Mouse (Mus musculus) C2C12 (cell line): ENCODE measurements at regions not wholly inside any gene's neighbourhood (a gene's known extent, or its start where the extent isn't known, plus 50 kb on each side); places are given as distances from the start of the nearest gene placed in this dataset.

Experiments
- H3K27me3 ChIP-seq: one replicate; pipeline ENCODE4 v1.6.1; 2011; ENCODE audit not compliant: control insufficient read depth, insufficient read depth, insufficient read length
- H3K36me3 ChIP-seq: one replicate; pipeline ENCODE4 v1.6.1; 2011; ENCODE audit not compliant: control insufficient read depth, insufficient read depth
- H3K4me3 ChIP-seq: one replicate; pipeline ENCODE4 v1.5.1; 2011; ENCODE audit warnings: mild to moderate bottlenecking, control low read depth; ENCODE audit not compliant: poor library complexity, insufficient read depth, severe bottlenecking
- H3K79me2 ChIP-seq: one replicate; pipeline ENCODE4 v1.6.1; 2011; ENCODE audit not compliant: control insufficient read depth, insufficient read depth
- H3K79me3 ChIP-seq: one replicate; pipeline ENCODE4 v1.6.1; 2011; ENCODE audit warnings: low read depth, control low read depth
- H3ac ChIP-seq: one replicate; pipeline ENCODE3; 2011; ENCODE audit warnings: low read depth; ENCODE audit not compliant: control insufficient read depth, insufficient read length
- CEBPB ChIP-seq: IDR thresholded peaks from one replicate; pipeline ENCODE4 v1.6.1; 2011; ENCODE audit warnings: low read depth, mild to moderate bottlenecking, control low read depth, moderate library complexity
- CTCF ChIP-seq: IDR thresholded peaks from one replicate; pipeline ENCODE4 v1.5.1; 2011; ENCODE audit not compliant: control insufficient read depth, insufficient read depth, insufficient read length
- FOSL1 ChIP-seq: IDR thresholded peaks from one replicate; pipeline ENCODE4 v1.8.0; 2011; ENCODE audit warnings: mild to moderate bottlenecking, low read length; ENCODE audit not compliant: poor library complexity, insufficient read depth, severe bottlenecking
- MAX ChIP-seq: IDR thresholded peaks from one replicate; pipeline ENCODE4 v1.6.1; 2011; ENCODE audit warnings: mild to moderate bottlenecking, control low read depth
- MYOD1 ChIP-seq: IDR thresholded peaks from one replicate; pipeline ENCODE4 v1.6.1; 2011; ENCODE audit warnings: low read depth; ENCODE audit not compliant: control insufficient read depth, insufficient read length
- MYOG ChIP-seq: IDR thresholded peaks from one replicate; pipeline ENCODE4 v1.6.1; 2011; ENCODE audit not compliant: control insufficient read depth, insufficient read length; ENCODE audit errors: extremely low read depth
- USF1 ChIP-seq: IDR thresholded peaks from one replicate; pipeline ENCODE4 v1.6.1; 2011; ENCODE audit warnings: low read depth, mild to moderate bottlenecking, control low read depth, moderate library complexity

- no peaks in the 10 kb centered on the region for H3K36me3 ChIP-seq
- TF ChIP-seq MAX: no peak
- TF ChIP-seq CEBPB: no peak
- no peak for TF ChIP-seq USF1
- no peak for TF ChIP-seq FOSL1
- no peak for TF ChIP-seq CTCF
- no peaks in the 10 kb centered on the region for H3K27me3 ChIP-seq
- no peaks in the 10 kb centered on the region for H3K79me3 ChIP-seq
- H3K4me3 ChIP-seq: no peak overlapping the region
- no peaks in the 10 kb centered on the region for H3K79me2 ChIP-seq
- no peak overlapping the region for H3ac ChIP-seq
Measured at GRCm38 (mm10) chr16:29730010-29730409, 150.9 kb downstream of the Opa1 start.

GRCm38 (mm10) chr16:29732889-29733288 is 153.8 kb downstream of the Opa1 start:
- Histone ChIP-seq H3K36me3 (no peaks in the 10 kb centered on the region), H3K27me3 (no peaks in the 10 kb centered on the region), H3K79me2 (no peaks in the 10 kb centered on the region), H3ac (no peak overlapping the region), H3K4me3 (no peak overlapping the region), H3K79me3 (no peaks in the 10 kb centered on the region)
- TF ChIP-seq FOSL1: no peak
- TF ChIP-seq MYOG: no peak
- no peak for TF ChIP-seq MYOD1
- no peak for TF ChIP-seq USF1

GRCm38 (mm10) chr16:29733847-29734246 is 154.7 kb downstream of the Opa1 start:
- Histone ChIP-seq H3ac (no peak overlapping the region), H3K4me3 (no peak overlapping the region), H3K36me3 (no peaks in the 10 kb centered on the region), H3K27me3 (no peaks in the 10 kb centered on the region), H3K79me2 (no peaks in the 10 kb centered on the region), H3K79me3 (no peaks in the 10 kb centered on the region)
- TF ChIP-seq MYOD1: no peak
- TF ChIP-seq CEBPB: no peak
- no peak for TF ChIP-seq MAX
- TF ChIP-seq CTCF: no peak
- TF ChIP-seq USF1: no peak
- no peak for TF ChIP-seq FOSL1
- no peak for TF ChIP-seq MYOG

GRCm38 (mm10) chr16:29734324-29734723 is 155.2 kb downstream of the Opa1 start:
- H3K79me2 ChIP-seq: no peaks in the 10 kb centered on the region
- no peaks in the 10 kb centered on the region for H3K79me3 ChIP-seq
- no peaks in the 10 kb centered on the region for H3K36me3 ChIP-seq
- no peaks in the 10 kb centered on the region for H3K27me3 ChIP-seq
- H3K4me3 ChIP-seq: no peak overlapping the region
- TF ChIP-seq USF1 (no peak), MYOG (no peak), CEBPB (no peak), MAX (no peak), FOSL1 (no peak), MYOD1 (no peak), CTCF (no peak)
- H3ac ChIP-seq: peak overlapping the region; percentile 7

- H3K4me3 ChIP-seq: no peak overlapping the region
- peak overlapping the region; percentile 7 for H3ac ChIP-seq
- H3K36me3 ChIP-seq: no peaks in the 10 kb centered on the region
- no peaks in the 10 kb centered on the region for H3K27me3 ChIP-seq
- H3K79me2 ChIP-seq: no peaks in the 10 kb centered on the region
- H3K79me3 ChIP-seq: no peaks in the 10 kb centered on the region
- TF ChIP-seq CTCF: no peak
- TF ChIP-seq CEBPB: peak; percentile 59
Measured at GRCm38 (mm10) chr16:29734738-29735250, 155.7 kb downstream of the Opa1 start.

- TF ChIP-seq MYOD1 (no peak), USF1 (no peak), CTCF (no peak), CEBPB (no peak), MYOG (no peak), MAX (no peak), FOSL1 (no peak)
- no peaks in the 10 kb centered on the region for H3K27me3 ChIP-seq
- no peaks in the 10 kb centered on the region for H3K79me2 ChIP-seq
- H3ac ChIP-seq: no peak overlapping the region
- H3K4me3 ChIP-seq: no peak overlapping the region
- H3K36me3 ChIP-seq: no peaks in the 10 kb centered on the region
- H3K79me3 ChIP-seq: no peaks in the 10 kb centered on the region
Measured at GRCm38 (mm10) chr16:29735371-29736008, 156.4 kb downstream of the Opa1 start.
